In the genomic region with DNA sequence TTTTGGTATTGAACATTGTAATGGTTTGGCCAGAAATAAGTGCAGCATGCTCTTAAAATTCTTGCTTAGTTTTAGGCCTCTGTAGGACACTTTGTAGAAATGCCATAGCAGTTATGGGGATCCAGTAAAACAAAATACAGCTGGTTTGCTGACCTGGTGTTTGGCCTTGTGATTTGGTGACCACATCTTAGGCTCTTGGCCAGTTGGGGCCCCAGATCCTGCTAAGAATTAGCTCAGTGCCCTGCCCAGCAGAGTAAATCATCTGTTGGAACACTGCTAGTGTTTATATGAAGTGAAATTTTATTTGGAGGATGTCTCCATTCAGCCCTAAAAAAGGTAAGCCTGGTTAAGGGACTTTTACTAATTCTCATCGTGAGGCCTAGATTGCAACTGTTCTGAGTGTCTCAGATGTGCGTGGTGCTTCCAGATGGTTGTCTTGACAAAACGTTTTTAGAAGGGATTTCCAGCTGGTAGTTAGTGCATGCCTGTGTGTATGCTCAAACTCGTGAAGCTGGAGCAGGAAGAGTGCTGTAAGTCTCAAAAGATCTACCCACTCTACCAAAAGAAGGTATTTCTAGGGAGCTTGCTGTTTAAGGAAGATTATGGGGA, we compare ENCODE assay signal across 8 mouse cellular contexts. TPM values are rescaled to one million over a fixed set of nuclear protein-coding genes. Genes with fewer than 3 reads are reported as not detected.
DNase-seq lines count a peak whose midpoint lies in the region; ATAC-seq and TF ChIP-seq lines count a peak whose summit lies in the region.

No protein-coding gene starts in this region.

- peak overlapping the region; percentile 96 for H3K4me3 ChIP-seq in E14TG2a.4 (replicated peaks; ENCODE audit: low read length)
- peak overlapping the region; percentile 93 for H3K4me3 ChIP-seq in forebrain, embryonic 13.5 days
- peak overlapping the region; percentile 18 for H3K4me3 ChIP-seq in hindbrain, embryonic 16.5 days (ENCODE audit: low read length)
- H3K4me3 ChIP-seq in limb, embryonic 12.5 days (replicated peaks) = peak overlapping the region; percentile 98
- peak overlapping the region; percentile 29 for H3K4me3 ChIP-seq in midbrain, embryonic 16.5 days (ENCODE audit: low read depth, low read length)

- peak overlapping the region; percentile 65 for H3K9ac ChIP-seq in forebrain, embryonic 13.5 days
- H3K9ac ChIP-seq in hindbrain, embryonic 16.5 days (ENCODE audit: low read depth, low read length) = 0 out of 2 replicates have a peak overlapping the region, but pooled peaks have one; percentile 0
- peak overlapping the region; percentile 57; the same call in 1 of the 2 replicates for H3K9ac ChIP-seq in limb, embryonic 12.5 days (replicated peaks)
- H3K9ac ChIP-seq in midbrain, embryonic 16.5 days (ENCODE audit: low read depth, low read length) = peak overlapping the region; percentile 43

- H3K4me1 ChIP-seq in E14TG2a.4 (replicated peaks; ENCODE audit: low read depth, low read length) = peaks cover 64% of the 10 kb centered on the region
- H3K4me1 ChIP-seq in forebrain, embryonic 13.5 days = peaks cover 67% of the 10 kb centered on the region
- peaks cover 46% of the 10 kb centered on the region for H3K4me1 ChIP-seq in hindbrain, embryonic 16.5 days (ENCODE audit: control insufficient read depth, insufficient read depth, low read depth, low read length)
- H3K4me1 ChIP-seq in limb, embryonic 12.5 days (replicated peaks) = peaks cover 47% of the 10 kb centered on the region
- H3K4me1 ChIP-seq in midbrain, embryonic 16.5 days (ENCODE audit: control insufficient read depth, insufficient read depth, low read length) = peaks cover 56% of the 10 kb centered on the region

- H3K4me2 ChIP-seq in forebrain, embryonic 13.5 days = peak overlapping the region; percentile 100
- H3K4me2 ChIP-seq in hindbrain, embryonic 16.5 days (ENCODE audit: low read length) = peak overlapping the region; percentile 58
- peak overlapping the region; percentile 96 for H3K4me2 ChIP-seq in limb, embryonic 12.5 days
- peak overlapping the region; percentile 51 for H3K4me2 ChIP-seq in midbrain, embryonic 16.5 days (ENCODE audit: low read length)

- no peak overlapping the region for H3K27ac ChIP-seq in forebrain, embryonic 13.5 days
- H3K27ac ChIP-seq in hindbrain, embryonic 16.5 days (ENCODE audit: low read depth, low read length) = no peak overlapping the region
- no peak overlapping the region for H3K27ac ChIP-seq in limb, embryonic 12.5 days
- H3K27ac ChIP-seq in midbrain, embryonic 16.5 days (ENCODE audit: low read length) = no peak overlapping the region

- DNase-seq in 416B (ENCODE audit: low read depth) = peak; percentile 58
- DNase-seq in cerebellum, adult 18-20 months = no peak

- no peak for ATAC-seq in forebrain, embryonic 13.5 days
- no peak for ATAC-seq in hindbrain, embryonic 16.5 days
- ATAC-seq in limb, embryonic 12.5 days (ENCODE audit: insufficient number of reproducible peaks, insufficient read depth, low FRiP score, low TSS enrichment, low read depth) = no peak
- no peak for ATAC-seq in midbrain, embryonic 16.5 days
- ATAC-seq in megakaryocyte progenitor cell, adult 5-6 weeks (replicated peaks; ENCODE audit: poor library complexity) = no peak

- TF ChIP-seq CTCF in E14TG2a.4 (conservative IDR thresholded peaks at IDR 0.05; ENCODE audit: low read length) = no peak

- 20% methylated on average over 4 of the region's 4 CpGs for WGBS in forebrain, embryonic 13.5 days
- WGBS in hindbrain, embryonic 16.5 days = 7% methylated on average over 4 of the region's 4 CpGs
- 11% methylated on average over 4 of the region's 4 CpGs for WGBS in limb, embryonic 12.5 days
- WGBS in midbrain, embryonic 16.5 days = 8% methylated on average over 4 of the region's 4 CpGs

- no peaks in the 10 kb centered on the region for H3K9me3 ChIP-seq in E14TG2a.4 (ENCODE audit: low read length)
- no peaks in the 10 kb centered on the region for H3K9me3 ChIP-seq in forebrain, embryonic 13.5 days (replicated peaks)
- no peaks in the 10 kb centered on the region for H3K9me3 ChIP-seq in hindbrain, embryonic 16.5 days (ENCODE audit: control insufficient read depth, low read length)
- no peaks in the 10 kb centered on the region for H3K9me3 ChIP-seq in limb, embryonic 12.5 days
- no peaks in the 10 kb centered on the region for H3K9me3 ChIP-seq in midbrain, embryonic 16.5 days (replicated peaks; ENCODE audit: control insufficient read depth, low read length, poor library complexity, severe bottlenecking)

- H3K27me3 ChIP-seq in E14TG2a.4 (ENCODE audit: insufficient read depth, low read length) = no peaks in the 10 kb centered on the region
- H3K27me3 ChIP-seq in forebrain, embryonic 13.5 days = no peaks in the 10 kb centered on the region
- no peaks in the 10 kb centered on the region for H3K27me3 ChIP-seq in hindbrain, embryonic 16.5 days (replicated peaks; ENCODE audit: control insufficient read depth, insufficient read depth, low read length)
- no peaks in the 10 kb centered on the region for H3K27me3 ChIP-seq in limb, embryonic 12.5 days
- no peaks in the 10 kb centered on the region for H3K27me3 ChIP-seq in midbrain, embryonic 16.5 days (ENCODE audit: control insufficient read depth, insufficient read depth, low read depth, low read length)

- peaks cover 60% of the 10 kb centered on the region for H3K36me3 ChIP-seq in E14TG2a.4 (ENCODE audit: insufficient read depth, low read length)
- H3K36me3 ChIP-seq in forebrain, embryonic 13.5 days (ENCODE audit: poor library complexity, severe bottlenecking) = peaks cover 15% of the 10 kb centered on the region
- no peaks in the 10 kb centered on the region for H3K36me3 ChIP-seq in hindbrain, embryonic 16.5 days (ENCODE audit: control insufficient read depth, insufficient read depth, low read length)
- H3K36me3 ChIP-seq in limb, embryonic 12.5 days = peaks cover 31% of the 10 kb centered on the region
- no peaks in the 10 kb centered on the region for H3K36me3 ChIP-seq in midbrain, embryonic 16.5 days (ENCODE audit: control insufficient read depth, insufficient read depth, low read length)

RNA-seq across cellular contexts. Expression of gene Alkbh5, which starts 3.9 kb away (rescaled TPM):
- 30.2 and 31.5 TPM in 2 replicates for polyA plus RNA-seq in forebrain, embryonic 13.5 days (2015; fragmentation: Nextera tagmentation; extraction: Ambion mirVana)
- 16.5 and 20.2 TPM in 2 replicates for polyA plus RNA-seq in hindbrain, embryonic 16.5 days (2015; fragmentation: Nextera tagmentation; extraction: Ambion mirVana)
- polyA plus RNA-seq in limb, embryonic 12.5 days (2016; fragmentation: Nextera tagmentation; extraction: Ambion mirVana) = 31.8 and 40.2 TPM in 2 replicates
- polyA plus RNA-seq in midbrain, embryonic 16.5 days (2015; fragmentation: Nextera tagmentation; extraction: Ambion mirVana) = 20.3 and 22.6 TPM in 2 replicates
- 29.8 and 30.5 TPM in 2 replicates for total RNA-seq in megakaryocyte progenitor cell, adult 5-6 weeks (2015)
- total RNA-seq in megakaryocyte progenitor cell, adult 5-6 weeks (2017) = 26.8 and 29.3 TPM in 2 replicates

Comparison
In these comparisons a context has a peak if more than half of its experiments do, and no peak if none do; other contexts are left out.
1. H3K4me3 ChIP-seq: peak in every context shown above with its lines; median percentile 98 in limb, embryonic 12.5 days; 96 in E14TG2a.4; 93 in forebrain, embryonic 13.5 days; 29 in midbrain, embryonic 16.5 days; 18 in hindbrain, embryonic 16.5 days.
2. H3K9ac ChIP-seq: peak in every context shown above with its lines; median percentile 65 in forebrain, embryonic 13.5 days; 57 in limb, embryonic 12.5 days; 43 in midbrain, embryonic 16.5 days; 0 in hindbrain, embryonic 16.5 days.